Mouse (Mus musculus): ENCODE measurements at regions not wholly inside any gene's neighbourhood (a gene's known extent, or its start where the extent isn't known, plus 50 kb on each side); places are given as distances from the start of the nearest gene placed in this dataset.

GRCm38 (mm10) chr10:124320191-124321110 lies 1056.7 kb downstream of the Fam19a2 start:
- DNase-seq (ENCODE audit: low read depth, low spot score): no peak

GRCm38 (mm10) chr10:124332491-124332890 lies 1056.8 kb downstream of the Slc16a7 start:
- no peak for DNase-seq (ENCODE audit: low read depth, low spot score)

- no peak for DNase-seq (ENCODE audit: low read depth, low spot score)
Observed at GRCm38 (mm10) chr10:124338923-124339322, 1050.3 kb downstream of the Slc16a7 start.

- no peak for DNase-seq (ENCODE audit: low read depth, low spot score)
Observed at GRCm38 (mm10) chr10:124349300-124349699, 1040.0 kb downstream of the Slc16a7 start.

GRCm38 (mm10) chr10:124362795-124363194 lies 1026.5 kb downstream of the Slc16a7 start:
- DNase-seq (ENCODE audit: low read depth, low spot score): no peak

GRCm38 (mm10) chr10:124370994-124371393 lies 1018.3 kb downstream of the Slc16a7 start:
- DNase-seq (ENCODE audit: low read depth, low spot score): no peak

GRCm38 (mm10) chr10:124402647-124403046 lies 986.6 kb downstream of the Slc16a7 start:
- no peak for DNase-seq (ENCODE audit: low read depth, low spot score)

- DNase-seq (ENCODE audit: low read depth, low spot score): no peak
Observed at GRCm38 (mm10) chr10:124409633-124410032, 979.6 kb downstream of the Slc16a7 start.

- DNase-seq (ENCODE audit: low read depth, low spot score): no peak
Observed at GRCm38 (mm10) chr10:124416531-124416930, 972.7 kb downstream of the Slc16a7 start.

GRCm38 (mm10) chr10:124423418-124423817 lies 965.8 kb downstream of the Slc16a7 start:
- DNase-seq (ENCODE audit: low read depth, low spot score): no peak
